Mouse (Mus musculus) bone marrow, adult 2 months (tissue): ENCODE measurements at regions not wholly inside any gene's neighbourhood (a gene's known extent, or its start where the extent isn't known, plus 50 kb on each side); places are given as distances from the start of the nearest gene placed in this dataset.

Experiments used
- CTCF ChIP-seq: fragments of 200-500 bp; IDR thresholded peaks from 2 replicates; pipeline ENCODE4 v1.5.1; 2011; ENCODE audit warnings: low read length, control low read depth; ENCODE audit not compliant: control insufficient read depth, insufficient read depth
- POLR2A ChIP-seq: fragments of 200-500 bp; IDR thresholded peaks from 2 replicates; pipeline ENCODE4 v1.6.1; 2011; ENCODE audit warnings: low read depth, mild to moderate bottlenecking, control low read depth, low read length, borderline replicate concordance; ENCODE audit not compliant: control insufficient read depth

DNA sequence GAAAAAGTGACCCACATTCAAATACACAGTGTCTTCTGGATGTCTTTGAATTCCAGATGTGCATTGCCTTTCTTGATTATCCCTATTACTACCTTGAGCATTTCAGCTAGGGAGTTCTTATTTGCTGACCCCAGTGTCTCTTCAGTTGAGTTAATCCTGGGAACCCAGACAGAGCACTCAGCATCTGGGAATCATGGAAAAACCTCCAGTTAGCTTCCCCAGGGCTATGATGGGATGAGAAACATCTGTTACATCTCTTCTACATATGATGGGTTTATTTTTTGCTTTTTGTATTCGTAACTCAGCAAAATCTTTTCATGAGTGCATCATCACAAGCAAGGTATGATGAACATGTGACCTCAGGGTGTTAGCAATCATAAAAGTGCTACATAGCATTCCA lies 914.6 kb downstream of the Slc22a22 start:
- TF ChIP-seq CTCF (no peak), POLR2A (no peak)
